Mouse (Mus musculus): ENCODE measurements around the gene Plin4. TPM values are rescaled to one million over a fixed set of nuclear protein-coding genes. Genes with fewer than 3 reads are reported as not detected.

Plin4 gene
- polyA plus RNA-seq, 1 experiment from 2014 or later, result 0.12 TPM

DNA sequence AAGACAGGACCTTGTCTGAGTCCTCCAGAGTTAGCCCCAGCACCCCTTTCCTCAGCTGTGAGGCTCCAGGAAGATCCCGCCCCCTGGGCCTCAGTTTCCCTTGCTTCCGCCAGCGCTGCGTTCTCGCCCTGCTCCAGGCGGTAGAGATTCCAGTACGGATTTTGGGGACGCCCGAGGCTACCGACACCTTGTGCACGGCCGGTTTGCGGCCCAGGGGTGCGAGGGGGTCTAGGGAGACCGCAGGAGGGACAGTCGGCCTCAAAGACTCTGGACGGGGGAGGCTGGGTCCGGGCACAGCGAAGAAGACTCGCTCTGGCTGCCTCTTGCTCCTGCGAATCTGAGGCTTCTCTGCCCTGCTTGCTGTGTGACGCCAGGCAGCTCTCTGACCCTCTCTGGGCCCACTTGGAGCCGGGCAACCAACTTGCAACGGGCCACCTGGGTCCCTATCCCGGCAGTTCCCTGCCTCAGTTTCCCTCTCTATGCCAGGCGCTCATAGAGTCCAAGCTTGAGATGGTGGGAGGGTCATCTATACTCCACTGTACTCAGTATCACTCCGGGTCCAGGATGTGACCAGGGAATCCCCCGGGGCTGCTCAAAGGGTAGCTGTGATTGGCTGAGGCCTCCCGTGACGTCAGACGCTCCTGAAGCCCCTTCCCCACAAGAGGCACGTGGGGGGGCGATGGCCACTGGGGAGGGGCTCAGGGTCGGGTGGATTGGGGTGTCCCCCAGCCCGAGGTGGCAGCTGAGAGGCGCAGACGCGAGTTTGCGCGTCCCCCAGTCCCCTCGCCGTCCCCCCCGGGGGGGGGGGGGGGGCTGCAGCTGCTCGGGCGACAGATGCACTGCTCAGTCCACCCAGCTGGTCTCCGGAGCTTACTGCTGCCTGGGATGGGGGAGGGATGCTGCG, 32.4 kb upstream of the Plin4 start:
- DNase-seq (ENCODE audit: low spot score) (peak; percentile 62), ATAC-seq (ENCODE audit: low FRiP score) (peak; percentile 44)
- H3K4me2 ChIP-seq (replicated peaks), result peak overlapping the region; percentile 63
- H3K9me3 ChIP-seq (ENCODE audit: control insufficient read depth, low read length), result no peaks in the 10 kb centered on the region
- H3K36me3 ChIP-seq (replicated peaks; ENCODE audit: control insufficient read depth, insufficient read depth), result no peaks in the 10 kb centered on the region
- H3K27me3 ChIP-seq (ENCODE audit: control insufficient read depth, insufficient read depth, low read length), result no peaks in the 10 kb centered on the region
- H3K9ac ChIP-seq, result peak overlapping the region; percentile 57
- peak overlapping the region; percentile 39 for H3K4me3 ChIP-seq (replicated peaks; ENCODE audit: low read length)
- WGBS, result under 1% methylated on average over 41 of the region's 47 CpGs
- peaks cover 17% of the 10 kb centered on the region for H3K4me1 ChIP-seq (replicated peaks; ENCODE audit: control insufficient read depth, insufficient read depth, low read length)
- no peak overlapping the region for H3K27ac ChIP-seq

DNA sequence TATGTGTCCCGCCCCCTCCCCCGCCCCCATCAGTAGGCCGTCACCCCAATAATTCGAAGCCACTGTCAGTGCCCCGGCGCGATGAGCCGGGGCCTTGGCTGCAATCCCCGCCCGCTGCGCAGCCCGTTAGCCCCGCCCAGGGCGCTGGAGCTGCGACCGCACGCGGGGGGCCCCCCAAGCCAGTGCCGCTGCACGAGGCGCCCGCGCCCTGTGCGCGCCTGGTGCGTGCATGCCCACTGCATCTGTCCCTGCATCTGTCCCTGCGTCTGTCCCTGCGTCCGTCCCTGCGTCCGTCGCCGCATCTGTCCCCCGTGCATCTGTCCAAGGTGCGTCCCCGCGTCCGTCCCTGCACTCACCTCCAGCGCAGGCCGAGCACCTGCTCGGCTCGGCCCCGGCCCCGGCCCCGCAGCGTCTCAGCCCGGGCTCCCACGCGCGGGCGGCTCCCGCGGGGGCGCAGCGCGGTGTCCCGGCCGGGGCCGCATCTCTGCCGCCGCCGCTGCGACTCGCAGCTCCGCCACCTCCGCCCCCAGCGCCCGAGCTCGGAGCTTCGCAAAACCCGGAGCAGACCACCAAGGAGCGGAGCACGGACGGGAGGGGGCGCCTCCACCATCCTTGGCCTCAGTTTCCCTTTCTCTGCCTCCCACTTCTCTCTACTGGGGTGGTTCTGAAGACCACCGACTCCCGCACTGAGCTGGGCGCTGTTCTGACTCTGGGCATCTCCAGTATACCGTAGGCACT, 30.4 kb upstream of the Plin4 start, which contains the start of gene Sema6b:
Gene Sema6b, minus strand, starts transcription at position 486 of the 738 bp plus-strand sequence.
- Histone ChIP-seq H3K9me3 (ENCODE audit: control insufficient read depth, low read length) (no peaks in the 10 kb centered on the region), H3K36me3 (replicated peaks; ENCODE audit: control insufficient read depth, insufficient read depth) (no peaks in the 10 kb centered on the region), H3K4me1 (replicated peaks; ENCODE audit: control insufficient read depth, insufficient read depth, low read length) (peaks cover 17% of the 10 kb centered on the region), H3K27ac (peak within 1 kb of the TSS; percentile 78), H3K4me3 (replicated peaks; ENCODE audit: low read length) (peak within 1 kb of the TSS; percentile 85), H3K4me2 (replicated peaks) (peak within 1 kb of the TSS; percentile 79), H3K9ac (peak within 1 kb of the TSS; percentile 87), H3K27me3 (ENCODE audit: control insufficient read depth, insufficient read depth, low read length) (no peaks in the 10 kb centered on the region)
- ATAC-seq (ENCODE audit: low FRiP score), result peak; percentile 49
- 1% methylated on average over 76 of the region's 79 CpGs for WGBS
- DNase-seq (ENCODE audit: low spot score), result peak; percentile 79

DNA sequence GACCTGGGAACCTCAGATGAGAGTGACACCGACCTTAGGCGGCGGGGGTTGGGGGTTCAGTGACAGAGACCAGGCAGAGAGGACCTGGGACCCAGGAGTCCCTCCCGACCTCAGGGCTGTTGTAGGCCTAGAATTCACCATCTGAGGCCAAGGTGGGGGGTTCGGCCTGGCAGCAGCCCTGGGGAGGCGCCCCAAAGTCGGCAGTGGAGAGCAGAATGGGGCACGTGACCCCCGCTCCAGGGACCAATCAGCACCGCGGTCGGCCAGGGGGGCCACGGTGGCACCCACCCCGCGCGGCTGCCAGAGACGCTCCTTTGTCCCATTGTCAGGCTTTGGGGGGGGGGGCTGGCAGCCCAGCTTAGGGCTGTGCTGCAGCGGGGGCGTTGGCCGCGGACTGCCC, 29.8 kb upstream of the Plin4 start:
- Histone ChIP-seq H3K27me3 (ENCODE audit: control insufficient read depth, insufficient read depth, low read length) (no peaks in the 10 kb centered on the region), H3K9ac (peak overlapping the region; percentile 87), H3K36me3 (replicated peaks; ENCODE audit: control insufficient read depth, insufficient read depth) (no peaks in the 10 kb centered on the region), H3K9me3 (ENCODE audit: control insufficient read depth, low read length) (no peaks in the 10 kb centered on the region), H3K4me3 (replicated peaks; ENCODE audit: low read length) (peak overlapping the region; percentile 85), H3K4me2 (replicated peaks) (peak overlapping the region; percentile 79), H3K4me1 (replicated peaks; ENCODE audit: control insufficient read depth, insufficient read depth, low read length) (peaks cover 18% of the 10 kb centered on the region), H3K27ac (peak overlapping the region; percentile 78)
- no peak for DNase-seq (ENCODE audit: low spot score)
- 5% methylated on average over 20 of the region's 21 CpGs for WGBS
- peak; percentile 19 for ATAC-seq (ENCODE audit: low FRiP score)

DNA sequence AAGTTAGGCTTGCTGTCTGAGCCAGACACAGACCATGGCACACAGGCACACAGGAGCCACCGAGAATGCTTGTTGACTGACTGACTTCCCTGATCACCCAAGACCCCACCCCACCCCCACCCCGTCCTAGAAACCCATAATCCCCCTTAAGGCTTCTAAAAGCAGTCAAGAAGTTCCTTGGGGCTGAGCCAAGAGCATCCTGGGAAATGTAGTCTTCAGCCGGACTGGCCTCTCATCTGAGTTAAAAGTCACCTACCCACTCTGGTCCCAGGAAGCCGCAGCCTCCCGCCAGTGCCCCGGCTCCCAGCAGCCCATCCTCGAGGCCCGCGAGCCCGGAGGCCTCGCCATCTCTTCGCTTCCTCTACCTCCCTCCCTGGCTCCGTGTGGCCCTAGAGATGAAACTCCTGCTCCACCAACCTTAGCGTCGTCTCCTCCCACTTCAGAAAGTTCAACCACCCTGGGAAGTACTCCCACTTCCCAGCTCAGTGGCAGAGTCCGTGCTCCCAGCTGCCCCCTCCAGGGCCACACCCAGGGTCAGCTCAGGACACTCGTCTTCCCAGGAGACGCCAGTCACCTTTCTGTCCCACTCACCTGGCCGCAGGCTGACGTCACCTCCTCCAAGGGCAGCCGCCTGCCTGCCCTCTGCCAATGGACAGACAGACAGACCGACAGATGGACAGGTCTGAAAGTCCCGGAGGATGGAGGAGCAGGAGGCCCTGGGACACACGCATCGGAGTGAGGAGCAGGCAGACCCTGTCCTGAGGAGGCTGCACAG, 28.4 kb upstream of the Plin4 start:
- H3K27me3 ChIP-seq (ENCODE audit: control insufficient read depth, insufficient read depth, low read length), result no peaks in the 10 kb centered on the region
- no peaks in the 10 kb centered on the region for H3K9me3 ChIP-seq (ENCODE audit: control insufficient read depth, low read length)
- ATAC-seq (ENCODE audit: low FRiP score), result no peak
- DNase-seq (ENCODE audit: low spot score), result no peak
- no peak overlapping the region for H3K27ac ChIP-seq
- peak overlapping the region; percentile 79 for H3K4me2 ChIP-seq (replicated peaks)
- H3K9ac ChIP-seq, result peak overlapping the region; percentile 87
- H3K4me3 ChIP-seq (replicated peaks; ENCODE audit: low read length), result peak overlapping the region; percentile 85
- H3K36me3 ChIP-seq (replicated peaks; ENCODE audit: control insufficient read depth, insufficient read depth), result no peaks in the 10 kb centered on the region
- 17% methylated on average over 25 of the region's 25 CpGs for WGBS
- H3K4me1 ChIP-seq (replicated peaks; ENCODE audit: control insufficient read depth, insufficient read depth, low read length), result peaks cover 21% of the 10 kb centered on the region

DNA sequence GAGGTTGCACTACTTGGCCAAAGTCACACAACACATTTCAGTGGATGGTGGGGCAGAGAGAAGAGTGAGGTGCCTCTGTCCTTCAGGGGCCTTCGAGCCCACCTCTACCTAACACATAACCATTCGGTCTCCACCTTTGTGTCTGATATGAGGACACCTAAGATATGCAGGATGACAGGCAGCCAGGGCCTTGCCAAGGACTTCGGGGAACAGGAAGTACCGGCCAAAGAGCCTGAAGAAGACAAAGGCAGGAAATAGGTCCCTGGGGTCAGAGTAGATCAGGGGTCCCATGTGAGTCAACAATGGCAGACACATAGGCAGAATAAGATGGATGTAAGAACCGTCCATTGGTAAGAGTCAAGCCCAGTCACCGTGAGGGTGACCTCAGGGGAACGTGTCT, 27.0 kb upstream of the Plin4 start:
- no peaks in the 10 kb centered on the region for H3K27me3 ChIP-seq (ENCODE audit: control insufficient read depth, insufficient read depth, low read length)
- peaks cover 15% of the 10 kb centered on the region for H3K4me1 ChIP-seq (replicated peaks; ENCODE audit: control insufficient read depth, insufficient read depth, low read length)
- no peaks in the 10 kb centered on the region for H3K9me3 ChIP-seq (ENCODE audit: control insufficient read depth, low read length)
- DNase-seq (ENCODE audit: low spot score) (no peak), ATAC-seq (ENCODE audit: low FRiP score) (no peak)
- WGBS, result 89% methylated on average over 7 of the region's 7 CpGs
- no peak overlapping the region for H3K27ac ChIP-seq
- no peak overlapping the region for H3K4me2 ChIP-seq (replicated peaks)
- no peak overlapping the region for H3K4me3 ChIP-seq (replicated peaks; ENCODE audit: low read length)
- H3K36me3 ChIP-seq (replicated peaks; ENCODE audit: control insufficient read depth, insufficient read depth), result peaks cover 3% of the 10 kb centered on the region; the same call in 1 of the 2 replicates
- no peak overlapping the region for H3K9ac ChIP-seq

DNA sequence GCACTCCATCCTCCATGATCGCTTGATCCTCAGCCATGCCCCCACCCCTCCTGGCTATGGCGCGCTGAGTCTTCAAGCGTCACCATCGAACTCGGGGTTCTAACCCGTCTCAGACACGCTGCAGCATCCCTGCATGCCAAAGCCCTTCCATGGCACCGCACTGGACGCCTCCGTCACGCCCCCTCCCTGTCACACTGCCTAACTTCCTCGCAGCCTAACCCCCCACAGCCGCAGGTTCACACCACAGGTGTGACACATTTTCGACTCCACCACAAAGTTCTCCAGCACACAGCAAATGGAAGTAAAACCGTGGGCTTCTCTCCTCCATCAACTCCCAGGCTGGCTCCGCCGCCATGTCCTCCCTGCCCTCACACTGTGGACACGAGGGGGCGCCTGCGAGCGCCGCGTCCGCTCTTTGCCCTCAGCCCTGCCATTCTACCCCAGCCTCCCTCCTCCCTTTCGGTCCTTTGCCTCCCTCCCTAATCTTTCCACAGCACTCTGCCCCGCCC, 24.9 kb upstream of the Plin4 start:
- WGBS, result 4% methylated on average over 27 of the region's 27 CpGs
- DNase-seq (ENCODE audit: low spot score), result peak; percentile 43
- ATAC-seq (ENCODE audit: low FRiP score), result no peak
- Histone ChIP-seq H3K4me2 (replicated peaks) (peak overlapping the region; percentile 37), H3K4me3 (replicated peaks; ENCODE audit: low read length) (0 out of 2 replicates have a peak overlapping the region, but pooled peaks have one; percentile 1), H3K27me3 (ENCODE audit: control insufficient read depth, insufficient read depth, low read length) (no peaks in the 10 kb centered on the region), H3K9me3 (ENCODE audit: control insufficient read depth, low read length) (no peaks in the 10 kb centered on the region), H3K36me3 (replicated peaks; ENCODE audit: control insufficient read depth, insufficient read depth) (peaks cover 22% of the 10 kb centered on the region), H3K4me1 (replicated peaks; ENCODE audit: control insufficient read depth, insufficient read depth, low read length) (peaks cover 15% of the 10 kb centered on the region), H3K9ac (0 out of 2 replicates have a peak overlapping the region, but pooled peaks have one; percentile 17), H3K27ac (no peak overlapping the region)

DNA sequence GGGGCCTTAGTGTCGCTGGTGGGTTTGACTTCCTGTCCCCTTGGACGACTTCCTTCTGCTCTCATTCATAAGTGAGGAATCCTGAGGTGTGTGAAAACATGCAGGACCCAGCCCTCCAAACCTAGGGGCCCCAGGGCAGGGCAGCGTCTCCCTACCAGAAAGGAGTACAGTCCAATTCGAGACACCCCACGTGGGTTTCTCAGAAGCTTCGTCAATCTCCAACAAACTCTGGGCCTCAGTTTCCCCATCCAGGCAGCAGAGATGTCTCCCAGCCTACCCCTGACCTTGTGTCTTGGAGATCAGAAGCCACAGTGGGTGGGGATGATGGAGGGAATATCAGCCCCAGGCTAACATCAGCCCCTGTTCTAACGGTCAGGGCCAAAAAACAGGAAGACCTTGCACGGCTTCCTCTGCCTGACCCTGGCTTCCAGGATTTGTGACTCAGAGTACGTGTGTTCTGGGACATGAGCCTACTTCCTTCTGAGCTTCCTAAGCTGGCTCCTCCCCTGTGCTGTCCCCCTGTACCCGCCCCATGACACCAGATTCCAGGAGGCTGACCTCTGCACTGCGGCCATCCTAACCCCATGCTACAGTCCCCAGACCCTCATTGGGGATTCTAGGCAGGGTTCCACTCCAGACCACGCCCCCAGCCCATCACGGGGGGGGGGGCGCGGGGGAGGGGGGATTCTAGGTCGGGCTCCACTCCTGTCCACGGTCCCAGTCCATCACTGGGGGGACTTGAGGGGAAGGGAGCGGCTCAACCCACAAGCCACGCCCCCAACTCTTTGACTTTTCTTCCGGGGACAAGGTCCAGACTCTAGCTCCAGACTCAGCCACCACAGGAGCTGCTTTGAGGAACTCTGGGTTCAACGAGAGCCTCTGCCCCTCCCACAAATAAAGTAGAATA, 24.1 kb upstream of the Plin4 start:
- H3K4me2 ChIP-seq (replicated peaks), result peak overlapping the region; percentile 37
- no peaks in the 10 kb centered on the region for H3K27me3 ChIP-seq (ENCODE audit: control insufficient read depth, insufficient read depth, low read length)
- no peaks in the 10 kb centered on the region for H3K9me3 ChIP-seq (ENCODE audit: control insufficient read depth, low read length)
- 22% methylated on average over 18 of the region's 21 CpGs for WGBS
- H3K4me1 ChIP-seq (replicated peaks; ENCODE audit: control insufficient read depth, insufficient read depth, low read length), result peaks cover 12% of the 10 kb centered on the region
- ATAC-seq (ENCODE audit: low FRiP score), result 0 out of 2 replicates have a peak, but pooled peaks have one; percentile 19
- DNase-seq (ENCODE audit: low spot score), result no peak
- peak overlapping the region; percentile 38; the same call in 1 of the 2 replicates for H3K27ac ChIP-seq
- 0 out of 2 replicates have a peak overlapping the region, but pooled peaks have one; percentile 1 for H3K4me3 ChIP-seq (replicated peaks; ENCODE audit: low read length)
- H3K9ac ChIP-seq, result 0 out of 2 replicates have a peak overlapping the region, but pooled peaks have one; percentile 17
- peaks cover 30% of the 10 kb centered on the region for H3K36me3 ChIP-seq (replicated peaks; ENCODE audit: control insufficient read depth, insufficient read depth)

DNA sequence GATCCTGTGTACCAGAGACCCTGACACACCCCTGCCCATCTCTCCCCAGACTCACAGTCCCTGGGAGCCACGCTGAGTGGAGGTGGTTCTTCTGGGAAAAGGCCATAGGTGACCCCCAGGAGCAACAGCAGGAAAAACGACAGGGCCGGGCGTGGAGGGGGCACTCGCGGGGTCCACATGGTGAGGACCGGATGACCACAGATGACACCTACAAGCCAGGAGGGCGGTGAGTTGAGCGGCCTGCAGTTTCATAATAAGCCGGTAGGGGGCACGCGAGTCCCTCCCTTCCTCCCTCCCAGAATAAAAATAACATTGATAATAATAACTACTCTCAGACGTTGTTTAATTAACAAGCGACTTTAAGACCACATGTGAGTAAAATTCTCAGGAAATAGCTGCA, 23.1 kb upstream of the Plin4 start:
- Histone ChIP-seq H3K27me3 (ENCODE audit: control insufficient read depth, insufficient read depth, low read length) (no peaks in the 10 kb centered on the region), H3K9ac (no peak overlapping the region), H3K27ac (no peak overlapping the region), H3K4me1 (replicated peaks; ENCODE audit: control insufficient read depth, insufficient read depth, low read length) (peaks cover 4% of the 10 kb centered on the region), H3K4me3 (replicated peaks; ENCODE audit: low read length) (no peak overlapping the region), H3K36me3 (replicated peaks; ENCODE audit: control insufficient read depth, insufficient read depth) (peaks cover 40% of the 10 kb centered on the region), H3K4me2 (replicated peaks) (no peak overlapping the region), H3K9me3 (ENCODE audit: control insufficient read depth, low read length) (no peaks in the 10 kb centered on the region)
- 5% methylated on average over 14 of the region's 14 CpGs for WGBS
- ATAC-seq (ENCODE audit: low FRiP score), result no peak
- peak; percentile 65 for DNase-seq (ENCODE audit: low spot score)

All from hindbrain, embryonic 14.5 days (tissue).